In genomic region chr5:7302969-7303368, GRCm38 (mm10) we compare ENCODE assay signal across 21 mouse cellular contexts. TPM values are rescaled to one million over a fixed set of nuclear protein-coding genes. Genes with fewer than 3 reads are reported as not detected.
"Had no signal": no experiment of that assay in that cellular context is flagged by ENCODE, and none has a peak within 500 bp of the region (broad histone marks: within the 10 kb centered on the region; RNA-seq: fewer than 3 reads in every experiment).

No protein-coding gene starts in this region.

- H3K36me3 ChIP-seq: limb, embryonic 10.5 days; liver, embryonic 15.5 days; neural tube, embryonic 12.5 days had no signal

- H3K4me3 ChIP-seq: left cerebral cortex, adult 2 months; limb, embryonic 10.5 days; liver, embryonic 15.5 days; megakaryocyte, embryonic 14.5 days; neural tube, embryonic 12.5 days had no signal

- H3K9me3 ChIP-seq: limb, embryonic 10.5 days; liver, embryonic 15.5 days; megakaryocyte, embryonic 14.5 days; neural tube, embryonic 12.5 days had no signal

- H3K27ac ChIP-seq: kidney, postnatal 0 days; left cerebral cortex, adult 2 months; limb, embryonic 10.5 days; liver, embryonic 15.5 days; macrophage; neural tube, embryonic 12.5 days had no signal

- H3K9ac ChIP-seq: liver, embryonic 15.5 days; neural tube, embryonic 12.5 days had no signal

- H3K4me2 ChIP-seq: liver, embryonic 11.5 days; liver, embryonic 15.5 days; neural tube, embryonic 12.5 days had no signal

- H3K4me1 ChIP-seq: limb, embryonic 10.5 days; liver, embryonic 15.5 days; megakaryocyte, embryonic 14.5 days; neural tube, embryonic 12.5 days had no signal

- H3K27me3 ChIP-seq: liver, embryonic 15.5 days; megakaryocyte, embryonic 14.5 days; neural tube, embryonic 12.5 days had no signal

- DNase-seq: kidney, adult 11 months; kidney, adult 9 months; lung, adult 2 months; lung, postnatal 10 days; right cerebral cortex, postnatal 14 days; thymus, adult 18-20 months; thymus, postnatal 14 days had no signal

RNA-seq across cellular contexts. Expression of gene Tex47, which starts 0.9 kb away (rescaled TPM):
- total RNA-seq: layer of hippocampus, postnatal 25 days; left cerebral cortex, adult 2 months; left cerebral cortex, postnatal 14 days; monocyte, adult 5-6 weeks; neutrophil, adult 5-6 weeks had no signal
- polyA plus RNA-seq: large intestine, adult 2 months; limb, embryonic 10.5 days; liver, embryonic 11.5 days; lung, adult 2 months; macrophage; small intestine, adult 2 months had no signal

RNA-seq across cellular contexts. Expression of gene Zfp804b, which starts 41.6 kb away (rescaled TPM):
- total RNA-seq: monocyte, adult 5-6 weeks; neutrophil, adult 5-6 weeks had no signal
- polyA plus RNA-seq: large intestine, adult 2 months; liver, embryonic 11.5 days; lung, adult 2 months; macrophage; small intestine, adult 2 months had no signal
